Mouse (Mus musculus) hindbrain, embryonic 10.5 days (tissue): Measurements from ENCODE around the gene 1700069L16Rik. TPM values are rescaled to one million over a fixed set of nuclear protein-coding genes. Genes with fewer than 3 reads are reported as not detected.

Source experiments
- DNase-seq: peaks from one replicate; pipeline ENCODE4 v3.0.0-alpha.2; 2017; ENCODE audit warnings: low spot score
- H3K27ac ChIP-seq: fragments of 300-500 bp; sonication (generic); 2 replicates; pipeline ENCODE4 v1.5.1; 2016; ENCODE audit warnings: mild to moderate bottlenecking, moderate library complexity
- H3K27me3 ChIP-seq: fragments of 300-500 bp; sonication (generic); 2 replicates; pipeline ENCODE4 v1.6.1; 2016; ENCODE audit warnings: mild to moderate bottlenecking; ENCODE audit not compliant: poor library complexity, insufficient read depth, severe bottlenecking
- H3K36me3 ChIP-seq: fragments of 300-500 bp; sonication (generic); 2 replicates; pipeline ENCODE4 v1.6.1; 2016; ENCODE audit warnings: mild to moderate bottlenecking, moderate library complexity
- H3K4me1 ChIP-seq: fragments of 300-500 bp; sonication (generic); replicated peaks from 2 replicates; pipeline ENCODE4 v1.6.1; 2016; ENCODE audit warnings: mild to moderate bottlenecking
- H3K4me3 ChIP-seq: fragments of 300-500 bp; sonication (generic); 2 replicates; pipeline ENCODE4 v1.5.1; 2016; ENCODE audit warnings: mild to moderate bottlenecking, moderate library complexity
- H3K9me3 ChIP-seq: fragments of 300-500 bp; sonication (generic); 2 replicates; pipeline ENCODE4 v1.6.1; 2016; ENCODE audit warnings: mild to moderate bottlenecking, moderate library complexity
- WGBS: fragments of 180-500 bp; shearing (Covaris S2); methylation state at CpG from one replicate; pipeline ENCODE4 v1.1.7; 2016; 5-methylcytosine and 5-hydroxymethylcytosine counted together
- polyA plus RNA-seq: library from polyadenylated mRNA; unstranded; fragments of >200 nt; fragmentation: Nextera tagmentation; extraction: Ambion mirVana; gene quantifications from 2 replicates; pipeline ENCODE4 v1.2.1, GENCODE M21; 2016

1700069L16Rik gene
- polyA plus RNA-seq, 1 experiment from 2014 or later = not detected

DNA sequence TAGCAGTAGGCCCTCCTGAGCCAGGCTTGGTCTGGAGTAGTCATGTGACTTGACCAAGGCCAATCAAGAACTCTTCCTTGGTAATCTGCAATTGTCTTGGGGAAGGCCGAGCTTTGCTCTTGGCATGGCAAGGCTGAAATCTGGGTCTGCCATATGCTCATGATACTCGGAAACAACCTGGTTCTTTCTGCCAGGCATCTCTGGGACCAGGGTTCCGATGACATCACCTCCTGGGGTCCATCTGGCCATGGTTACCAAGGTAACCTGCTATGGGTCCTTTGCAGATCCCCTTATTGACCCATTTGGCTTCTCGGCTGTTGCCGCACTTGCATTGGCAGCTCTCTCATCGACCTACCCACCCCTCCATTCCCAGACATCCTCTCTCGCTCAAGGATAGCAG lies 3.4 kb upstream of the 1700069L16Rik start:
- Histone ChIP-seq H3K27me3 (peaks cover 9% of the 10 kb centered on the region; the same call in 1 of the 2 replicates), H3K27ac (no peak overlapping the region), H3K4me3 (no peak overlapping the region), H3K9me3 (no peaks in the 10 kb centered on the region), H3K4me1 (peaks cover 26% of the 10 kb centered on the region), H3K36me3 (no peaks in the 10 kb centered on the region)
- WGBS = 85% methylated on average over 7 of the region's 7 CpGs
- DNase-seq = no peak

DNA sequence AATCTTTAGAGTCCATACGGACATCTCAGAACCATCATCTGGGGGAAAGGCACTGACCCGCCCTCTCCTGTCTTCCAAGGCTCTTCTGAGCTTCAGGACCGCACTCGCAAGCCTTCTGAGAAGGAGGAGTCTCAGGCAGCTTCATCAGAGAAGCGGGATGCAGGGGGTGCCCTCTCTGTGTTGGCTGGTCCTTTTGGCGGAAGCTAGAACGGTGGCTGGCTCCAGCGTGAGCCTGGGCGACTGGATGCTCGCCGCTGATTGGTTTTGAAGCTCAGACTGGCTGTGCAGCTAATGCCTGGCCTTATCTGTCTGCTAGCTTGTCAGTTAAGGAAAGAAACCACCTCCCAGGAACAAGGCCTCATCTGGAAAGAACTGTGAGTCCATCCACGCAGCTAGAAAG lies 2.7 kb upstream of the 1700069L16Rik start:
- DNase-seq = no peak
- H3K9me3 ChIP-seq = no peaks in the 10 kb centered on the region
- H3K36me3 ChIP-seq = no peaks in the 10 kb centered on the region
- H3K27ac ChIP-seq = no peak overlapping the region
- H3K4me1 ChIP-seq = peaks cover 26% of the 10 kb centered on the region
- no peak overlapping the region for H3K4me3 ChIP-seq
- WGBS = 68% methylated on average over 12 of the region's 12 CpGs
- H3K27me3 ChIP-seq = peaks cover 9% of the 10 kb centered on the region; the same call in 1 of the 2 replicates

DNA sequence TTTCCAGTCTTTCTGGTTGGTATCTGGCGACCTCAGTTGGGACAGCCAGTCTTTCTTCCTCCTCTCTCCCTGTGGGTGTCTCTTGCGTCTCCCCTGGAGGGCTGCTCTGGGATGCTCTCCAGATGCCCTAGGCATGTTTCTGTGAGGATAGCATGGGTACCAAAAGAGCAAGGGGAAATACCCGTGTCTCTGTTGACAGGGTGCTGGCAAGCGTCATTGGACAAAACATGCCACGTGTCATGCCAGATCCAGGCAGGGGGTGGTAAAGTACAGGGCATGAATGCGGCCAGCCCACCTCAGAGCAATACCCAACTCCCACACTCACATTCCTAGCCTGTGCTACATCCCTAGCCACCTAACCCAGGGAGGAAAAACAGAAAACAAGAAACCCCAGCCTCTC lies 2.0 kb upstream of the 1700069L16Rik start:
- Histone ChIP-seq H3K4me3 (no peak overlapping the region), H3K4me1 (peaks cover 26% of the 10 kb centered on the region), H3K27me3 (peaks cover 9% of the 10 kb centered on the region; the same call in 1 of the 2 replicates), H3K9me3 (no peaks in the 10 kb centered on the region), H3K27ac (no peak overlapping the region), H3K36me3 (no peaks in the 10 kb centered on the region)
- DNase-seq = no peak
- 79% methylated on average over 6 of the region's 6 CpGs for WGBS

DNA sequence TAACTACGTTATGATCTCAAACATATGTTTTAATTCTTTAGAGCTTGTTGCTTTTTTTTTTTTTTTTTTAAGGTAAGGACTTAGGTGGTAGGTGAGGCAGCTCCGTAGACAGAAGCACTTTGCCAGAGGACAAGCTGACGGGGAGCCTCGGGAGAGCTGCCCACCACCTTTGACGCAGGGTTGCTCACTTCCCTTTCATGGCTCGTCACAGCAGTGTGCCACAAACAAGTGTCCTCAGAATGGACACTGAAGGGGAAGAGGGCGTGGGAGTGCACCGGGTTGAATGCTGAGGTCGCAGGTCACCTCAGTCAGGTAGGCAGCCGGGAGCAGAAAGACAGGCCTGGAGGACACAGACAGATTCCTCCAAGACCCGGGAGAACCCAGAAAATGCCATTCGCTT lies 845 bp upstream of the 1700069L16Rik start:
- WGBS = 50% methylated on average over 12 of the region's 12 CpGs
- Histone ChIP-seq H3K27ac (no peak overlapping the region), H3K4me3 (no peak overlapping the region), H3K36me3 (no peaks in the 10 kb centered on the region), H3K9me3 (no peaks in the 10 kb centered on the region), H3K27me3 (peaks cover 9% of the 10 kb centered on the region; the same call in 1 of the 2 replicates), H3K4me1 (peaks cover 18% of the 10 kb centered on the region)
- no peak for DNase-seq

DNA sequence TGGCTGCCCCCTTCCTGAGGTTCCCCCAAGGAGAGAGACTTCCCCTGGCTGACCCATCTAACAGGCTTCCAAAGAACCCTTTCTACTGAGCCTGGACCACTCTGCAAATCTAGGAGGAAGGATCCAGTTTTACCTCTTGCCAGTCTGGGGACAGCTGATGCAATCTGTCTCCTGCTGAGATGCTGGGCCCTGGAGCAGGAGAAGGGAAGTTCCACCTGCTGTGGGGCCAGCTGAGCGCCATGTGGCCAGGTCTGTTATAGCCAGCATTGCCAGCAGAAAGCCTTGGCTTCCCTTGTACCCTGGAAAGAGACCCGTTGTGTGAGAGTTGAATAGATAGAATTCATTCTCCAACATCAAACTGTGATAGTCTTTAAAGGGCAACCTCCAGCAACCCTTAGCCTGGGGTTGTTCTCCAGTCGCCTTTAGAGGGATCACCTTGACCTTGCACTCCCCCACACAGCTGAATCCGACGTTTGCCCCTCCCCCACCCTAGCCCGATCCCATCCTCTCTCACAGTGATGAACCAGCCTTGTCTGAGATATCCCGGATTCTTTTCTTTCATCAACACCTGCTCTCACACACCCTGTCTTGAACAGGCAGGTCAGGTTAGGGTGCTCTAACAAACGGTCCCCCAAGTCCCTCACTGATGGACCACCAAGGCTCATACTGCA lies 870 bp downstream of the 1700069L16Rik start:
- H3K9me3 ChIP-seq = no peaks in the 10 kb centered on the region
- no peak for DNase-seq
- H3K27ac ChIP-seq = no peak overlapping the region
- H3K36me3 ChIP-seq = no peaks in the 10 kb centered on the region
- peaks cover 9% of the 10 kb centered on the region; the same call in 1 of the 2 replicates for H3K27me3 ChIP-seq
- peaks cover 18% of the 10 kb centered on the region for H3K4me1 ChIP-seq
- no peak overlapping the region for H3K4me3 ChIP-seq
- 31% methylated on average over 8 of the region's 8 CpGs for WGBS

DNA sequence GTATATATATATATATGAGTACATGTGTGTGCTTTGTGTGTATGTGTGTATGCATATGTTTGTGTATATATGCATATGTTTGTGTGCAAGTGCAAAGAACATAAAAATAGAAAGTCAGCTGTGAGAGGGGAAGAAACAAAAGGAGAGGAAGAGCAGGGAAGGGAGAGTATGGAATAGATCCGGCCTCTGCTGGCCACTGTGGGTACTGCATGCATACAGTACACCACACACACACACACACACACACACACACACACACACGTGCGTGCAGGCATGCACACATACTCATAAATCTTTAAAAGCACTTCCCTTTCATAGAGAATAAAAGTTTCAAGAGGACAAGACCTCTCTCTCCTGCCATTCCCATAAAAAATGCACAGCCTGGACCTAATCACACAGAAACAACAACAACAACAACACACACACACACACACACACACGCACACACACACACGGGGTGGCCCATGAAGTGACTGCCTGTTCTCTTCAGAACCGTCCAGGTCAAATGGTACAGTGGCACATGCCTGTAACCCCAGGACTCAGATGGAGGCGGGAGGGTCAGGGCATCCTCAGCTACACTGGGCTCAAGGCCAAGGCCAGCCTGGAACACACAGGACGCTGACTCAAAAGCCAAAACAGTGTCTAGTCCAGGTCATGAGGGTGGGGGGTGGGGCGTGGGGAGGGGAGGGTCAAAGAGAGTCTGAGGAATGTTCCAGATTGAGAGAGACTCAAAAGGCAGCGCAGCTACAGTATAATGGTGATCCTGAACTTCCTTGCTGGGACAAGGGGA lies 2.2 kb downstream of the 1700069L16Rik start:
- H3K4me3 ChIP-seq = no peak overlapping the region
- peaks cover 9% of the 10 kb centered on the region for H3K27me3 ChIP-seq
- H3K9me3 ChIP-seq = no peaks in the 10 kb centered on the region
- H3K36me3 ChIP-seq = no peaks in the 10 kb centered on the region
- DNase-seq = no peak
- 84% methylated on average over 10 of the region's 10 CpGs for WGBS
- H3K27ac ChIP-seq = no peak overlapping the region
- H3K4me1 ChIP-seq = peaks cover 18% of the 10 kb centered on the region

DNA sequence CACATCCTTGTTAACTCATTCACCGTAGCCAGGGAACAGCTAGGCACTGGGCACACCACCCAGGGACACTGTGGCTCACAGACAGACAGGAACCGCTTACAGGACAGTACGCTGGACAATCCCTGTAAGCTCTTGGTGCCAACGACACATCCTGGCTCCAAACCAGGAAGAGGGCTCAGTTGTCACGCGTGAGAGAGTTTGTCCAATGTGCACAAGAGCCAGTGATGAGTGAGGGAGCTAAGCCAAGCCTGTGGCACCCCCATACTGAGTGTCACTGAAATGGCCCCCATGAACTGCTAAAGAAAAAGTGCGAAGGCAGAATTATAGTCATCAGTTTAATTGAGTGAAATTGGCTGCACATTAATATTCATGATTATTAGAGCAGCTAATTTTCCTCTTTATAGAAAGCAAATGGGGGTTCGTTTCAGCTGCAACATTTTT lies 5.3 kb downstream of the 1700069L16Rik start:
- peaks cover 31% of the 10 kb centered on the region for H3K4me1 ChIP-seq
- H3K9me3 ChIP-seq = no peaks in the 10 kb centered on the region
- H3K27me3 ChIP-seq = peaks cover 9% of the 10 kb centered on the region
- no peaks in the 10 kb centered on the region for H3K36me3 ChIP-seq
- H3K4me3 ChIP-seq = no peak overlapping the region
- WGBS = 88% methylated on average over 8 of the region's 8 CpGs
- no peak overlapping the region for H3K27ac ChIP-seq
- DNase-seq = no peak

DNA sequence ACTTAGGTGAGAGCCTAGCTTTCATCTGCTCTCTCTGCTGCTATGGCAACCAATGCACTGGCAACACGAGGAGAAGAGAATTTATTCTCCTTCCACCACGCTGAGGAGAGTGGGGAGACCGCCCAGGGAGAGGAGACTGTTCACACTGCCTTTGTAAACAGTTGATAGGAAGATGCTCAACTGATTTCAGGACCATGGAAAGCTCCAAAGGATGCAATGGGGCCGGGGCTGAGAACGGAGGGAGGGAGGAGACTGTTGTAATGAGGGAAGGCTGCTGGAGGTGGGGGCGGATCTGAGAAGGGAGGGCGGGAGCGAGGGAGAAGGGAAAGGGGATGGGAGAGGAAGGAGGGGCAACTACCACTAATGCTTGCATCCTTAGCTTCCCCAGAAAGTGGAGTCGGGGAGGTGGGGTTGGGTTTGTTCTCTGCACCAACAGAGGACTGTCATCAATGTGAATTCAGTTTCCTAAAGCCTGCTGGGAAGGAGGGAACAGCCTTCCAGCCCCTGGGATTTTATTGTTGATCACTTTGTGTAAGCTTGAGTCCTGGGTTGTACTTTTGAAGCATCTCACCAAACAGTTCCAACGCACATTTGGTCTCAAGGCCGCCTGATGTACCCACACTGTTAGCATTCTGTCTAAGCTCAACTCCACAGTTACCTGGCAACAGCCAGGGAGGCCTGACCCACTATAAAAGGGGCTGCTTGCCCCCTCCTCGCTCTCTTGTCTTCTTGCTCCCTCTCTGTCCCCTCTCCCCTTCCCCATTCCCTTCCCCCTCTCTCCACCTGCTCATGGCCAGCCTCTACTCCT lies 7.8 kb downstream of the 1700069L16Rik start:
- DNase-seq = peak; percentile 68
- WGBS = 10% methylated on average over 12 of the region's 12 CpGs
- H3K27ac ChIP-seq = peak overlapping the region; percentile 53
- H3K4me1 ChIP-seq = peaks cover 21% of the 10 kb centered on the region
- H3K27me3 ChIP-seq = no peaks in the 10 kb centered on the region; the same call in 1 of the 2 replicates
- H3K36me3 ChIP-seq = no peaks in the 10 kb centered on the region
- H3K4me3 ChIP-seq = 0 out of 2 replicates have a peak overlapping the region, but pooled peaks have one; percentile 9
- no peaks in the 10 kb centered on the region for H3K9me3 ChIP-seq

DNA sequence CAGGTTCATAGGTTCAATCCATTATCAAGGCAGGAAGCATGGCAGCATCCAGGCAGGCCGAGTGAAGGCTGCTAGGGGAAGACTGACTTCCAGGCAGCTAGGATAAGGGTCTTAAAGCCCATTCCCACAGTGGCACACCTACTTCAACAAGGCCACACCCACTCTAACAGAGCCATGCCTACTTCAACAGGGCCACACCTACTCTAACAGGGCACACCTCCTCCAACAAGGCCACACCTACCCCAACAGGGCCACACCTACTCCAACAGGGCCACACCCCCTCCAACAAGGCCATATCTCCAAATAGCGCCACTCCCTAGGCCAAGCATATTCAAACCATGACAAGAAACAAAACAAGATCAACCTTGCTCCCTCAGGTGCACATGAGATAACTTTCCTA lies 11.7 kb downstream of the 1700069L16Rik start:
- Histone ChIP-seq H3K27me3 (no peaks in the 10 kb centered on the region), H3K27ac (no peak overlapping the region), H3K4me1 (peaks cover 18% of the 10 kb centered on the region), H3K36me3 (no peaks in the 10 kb centered on the region), H3K9me3 (no peaks in the 10 kb centered on the region), H3K4me3 (no peak overlapping the region)
- WGBS = 71% methylated on average over 2 of the region's 2 CpGs
- DNase-seq = no peak

DNA sequence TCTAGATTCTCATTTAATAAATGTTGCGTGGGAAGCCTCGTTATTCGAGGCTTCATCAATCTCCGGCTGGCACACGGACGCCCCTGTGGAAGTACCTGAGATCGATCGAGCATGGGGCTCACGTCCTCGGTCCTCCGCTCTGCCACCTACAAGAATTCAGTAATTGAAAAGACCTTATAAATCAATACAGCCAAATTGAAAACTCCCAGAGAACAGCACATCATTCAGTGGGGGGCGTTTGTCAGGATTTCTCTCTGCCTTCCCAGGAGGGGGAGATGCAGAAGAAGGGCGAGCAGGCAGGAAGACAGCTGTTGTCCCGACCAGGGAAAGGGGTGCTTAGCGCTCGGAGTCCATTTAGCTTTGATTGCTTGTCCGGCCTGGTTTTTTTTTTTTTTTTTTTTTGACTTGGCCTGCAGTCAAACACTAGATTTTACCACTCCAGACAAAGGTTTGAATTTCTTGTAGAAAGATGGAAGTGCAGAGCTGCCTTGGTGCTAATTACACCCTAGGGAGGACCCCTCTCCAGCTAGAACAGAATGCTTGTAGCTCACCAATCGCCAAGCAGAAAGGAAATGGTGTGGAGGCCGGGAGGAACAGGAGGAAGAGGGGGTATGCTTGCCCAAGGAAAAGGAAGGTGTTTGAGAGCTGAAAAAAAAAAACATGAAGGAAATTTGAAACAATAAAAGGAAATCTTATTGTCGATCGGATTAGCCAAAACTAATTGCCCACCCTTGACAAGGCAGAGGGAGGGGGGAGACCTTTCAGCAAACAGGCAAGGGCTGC lies 20.6 kb downstream of the 1700069L16Rik start:
- no peak for DNase-seq
- no peak overlapping the region for H3K4me3 ChIP-seq
- peaks cover 15% of the 10 kb centered on the region for H3K4me1 ChIP-seq
- no peaks in the 10 kb centered on the region for H3K36me3 ChIP-seq
- no peaks in the 10 kb centered on the region for H3K9me3 ChIP-seq
- H3K27me3 ChIP-seq = no peaks in the 10 kb centered on the region
- WGBS = 72% methylated on average over 21 of the region's 21 CpGs
- H3K27ac ChIP-seq = 0 out of 2 replicates have a peak overlapping the region, but pooled peaks have one; percentile 2

DNA sequence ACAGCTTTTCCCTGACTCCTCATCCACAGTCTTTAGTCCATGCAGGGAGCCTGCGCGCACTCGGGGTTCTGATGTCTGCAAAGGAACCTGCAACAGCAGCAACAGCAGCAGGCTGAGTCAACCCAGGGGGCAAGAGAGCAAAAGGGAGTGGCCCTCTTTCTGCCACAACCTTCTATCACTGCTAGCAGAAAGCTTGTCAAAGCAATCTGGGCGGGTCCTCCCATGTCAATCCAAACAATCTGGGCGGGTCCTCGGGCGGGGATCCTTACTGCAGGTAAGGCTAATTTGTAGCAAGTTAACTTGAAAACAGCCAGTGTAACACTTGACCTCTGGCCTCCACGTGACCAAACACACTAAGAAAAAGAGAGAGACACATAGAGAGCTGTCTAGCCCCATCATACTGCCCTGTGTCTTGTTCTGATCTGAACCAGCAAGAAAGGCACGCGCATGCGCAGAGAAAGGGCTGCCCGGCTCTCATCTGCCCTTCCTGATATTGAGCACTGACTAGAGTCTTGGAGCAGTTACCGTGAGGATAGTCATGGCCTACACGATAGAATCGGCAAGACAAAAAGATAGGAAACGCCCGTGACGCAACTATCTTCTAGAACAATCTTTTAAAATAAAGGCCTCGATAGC lies 24.1 kb downstream of the 1700069L16Rik start:
- Histone ChIP-seq H3K9me3 (no peaks in the 10 kb centered on the region), H3K27me3 (no peaks in the 10 kb centered on the region), H3K27ac (no peak overlapping the region), H3K4me1 (peaks cover 15% of the 10 kb centered on the region), H3K4me3 (no peak overlapping the region), H3K36me3 (no peaks in the 10 kb centered on the region)
- no peak for DNase-seq
- WGBS = 77% methylated on average over 19 of the region's 19 CpGs

DNA sequence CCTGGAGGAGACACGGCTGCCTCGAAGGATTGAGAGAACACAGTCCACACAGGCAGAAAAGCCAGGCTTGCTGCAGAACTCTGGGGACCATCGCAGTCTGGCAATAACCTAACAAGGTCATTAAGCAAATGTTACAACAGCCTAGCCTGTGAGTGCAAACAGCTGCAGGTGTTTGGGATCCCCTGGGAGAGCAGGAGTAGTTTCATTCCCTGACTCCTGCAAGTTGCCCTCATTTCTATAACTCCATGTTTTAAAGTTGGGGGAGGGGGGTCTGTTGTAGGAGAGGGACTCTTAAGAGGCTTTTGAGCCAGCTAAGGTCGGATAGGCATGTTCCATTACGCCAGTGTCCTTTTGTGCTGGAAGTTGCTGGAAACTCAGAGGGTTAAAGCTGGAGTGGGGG lies 30.2 kb downstream of the 1700069L16Rik start:
- Histone ChIP-seq H3K27me3 (no peaks in the 10 kb centered on the region), H3K4me3 (no peak overlapping the region), H3K9me3 (peaks cover 6% of the 10 kb centered on the region), H3K27ac (no peak overlapping the region), H3K4me1 (peaks cover 22% of the 10 kb centered on the region), H3K36me3 (no peaks in the 10 kb centered on the region)
- no peak for DNase-seq
- WGBS = 64% methylated on average over 5 of the region's 5 CpGs
